Mouse (Mus musculus): ENCODE results near the gene Coq10b. TPM values are rescaled to one million over a fixed set of nuclear protein-coding genes. Genes with fewer than 3 reads are reported as not detected.
"Not testable (repeated sequence)": the region's sequence is repeated elsewhere in the genome, so short reads cannot be mapped to it uniquely, and the experiment has no call there.

The Coq10b gene
- polyA plus RNA-seq, 1 experiment: 6.6 TPM

DNA sequence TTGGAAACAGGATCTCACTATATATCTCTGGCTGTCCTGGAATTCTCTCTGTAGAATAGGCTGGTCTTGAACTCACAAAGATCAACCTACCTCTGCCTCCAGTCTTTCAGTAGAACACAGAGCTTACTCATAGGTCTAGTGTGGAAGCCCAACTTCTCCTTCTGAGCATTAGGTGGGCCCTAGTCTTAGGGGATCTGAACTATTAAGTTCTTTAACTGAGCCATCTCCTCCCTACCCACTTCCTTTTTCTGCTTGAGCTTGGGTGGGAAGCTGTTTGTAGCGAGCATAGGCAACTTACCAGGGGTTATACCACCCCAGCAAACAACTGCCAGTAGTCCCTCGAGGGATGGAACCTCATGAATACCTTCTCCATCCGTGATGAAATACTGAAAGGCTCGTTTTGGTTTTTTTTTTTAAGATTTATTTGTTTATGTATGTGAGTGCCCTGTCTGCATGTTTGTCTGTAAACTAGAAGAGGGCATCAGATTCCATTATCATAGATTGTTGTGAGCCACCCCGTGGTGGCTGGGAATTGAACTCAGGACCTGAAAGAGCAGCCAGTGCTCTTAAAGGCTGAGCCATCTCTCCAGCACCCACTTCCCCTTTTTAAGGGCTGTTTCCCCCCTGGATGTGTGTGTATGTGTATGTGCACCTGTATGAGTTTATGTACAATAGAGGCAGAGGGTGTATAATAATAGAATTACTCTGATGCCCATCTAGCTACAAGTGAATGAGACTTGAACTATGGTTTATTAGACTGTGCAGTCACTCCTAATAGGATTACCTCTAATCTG is 2.9 kb downstream of the Coq10b start:
- Histone ChIP-seq H3K4me3 (ENCODE audit: low read depth, low read length) (no peak overlapping the region), H3K36me3 (ENCODE audit: control insufficient read depth, insufficient read depth, low read length) (peaks cover 6% of the 10 kb centered on the region), H3K4me1 (ENCODE audit: control insufficient read depth, insufficient read depth, insufficient read length, low read length) (peaks cover 5% of the 10 kb centered on the region; the same call in 1 of the 2 replicates), H3K27ac (ENCODE audit: insufficient read depth, low read depth, low read length) (no peak overlapping the region), H3K27me3 (ENCODE audit: control insufficient read depth, insufficient read depth, low read length) (no peaks in the 10 kb centered on the region)
- TF ChIP-seq POLR2A (IDR thresholded peaks at IDR 0.05; ENCODE audit: low read depth, low read length): no peak
- TF ChIP-seq CTCF (IDR thresholded peaks at IDR 0.05; ENCODE audit: extremely low read depth, insufficient read length, insufficient replicate concordance, low read depth, low read length): no peak
- WGBS: 77% methylated on average over 5 of the region's 5 CpGs

DNA sequence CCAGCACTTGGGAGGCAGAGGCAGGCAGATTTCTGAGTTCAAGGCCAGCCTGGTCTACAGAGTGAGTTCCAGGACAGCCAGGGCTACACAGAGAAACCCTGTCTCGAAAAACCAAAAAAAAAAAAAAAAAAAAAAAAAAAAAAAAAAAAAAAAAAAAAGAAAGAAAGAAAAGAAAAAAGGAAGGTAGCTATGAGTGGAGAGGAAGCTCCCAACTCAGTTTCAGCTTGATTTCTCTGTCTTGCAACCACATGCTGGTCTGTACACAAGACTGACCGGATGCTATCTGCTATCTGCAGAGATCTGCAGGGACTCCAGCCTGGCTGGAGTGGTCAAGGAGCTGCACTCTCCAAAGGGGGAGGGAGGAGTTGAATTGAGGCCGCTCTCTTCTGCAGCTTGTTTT is 5.8 kb downstream of the Coq10b start:
- not testable (repeated sequence) for H3K4me1 ChIP-seq (ENCODE audit: control insufficient read depth, insufficient read depth, insufficient read length, low read length); H3K27ac ChIP-seq (ENCODE audit: insufficient read depth, low read depth, low read length); H3K4me3 ChIP-seq (ENCODE audit: low read depth, low read length); H3K27me3 ChIP-seq (ENCODE audit: control insufficient read depth, insufficient read depth, low read length)
- H3K36me3 ChIP-seq (ENCODE audit: control insufficient read depth, insufficient read depth, low read length): peaks cover 17% of the 10 kb centered on the region
- WGBS: 74% methylated on average over 3 of the region's 3 CpGs

DNA sequence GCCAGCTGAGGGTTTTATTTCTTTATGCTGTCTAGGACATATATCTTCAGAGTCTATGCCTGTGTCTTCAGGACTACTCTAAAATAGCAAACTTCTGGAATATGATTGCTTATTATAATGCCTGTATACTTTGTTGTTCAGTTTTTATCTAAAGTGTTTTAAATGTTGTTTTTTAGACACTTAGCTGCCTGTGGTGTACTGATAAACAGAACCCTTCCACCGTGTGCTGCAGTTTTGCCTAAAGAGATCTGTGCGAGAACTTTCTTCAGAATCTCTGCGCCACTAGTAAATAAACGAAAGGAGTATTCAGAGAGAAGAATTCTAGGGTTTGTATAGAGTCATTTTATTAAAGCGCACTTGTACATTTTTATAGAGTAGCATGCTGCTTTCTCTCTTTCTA is 8.5 kb downstream of the Coq10b start:
- no peak for TF ChIP-seq POLR2A (IDR thresholded peaks at IDR 0.05; ENCODE audit: low read depth, low read length)
- TF ChIP-seq CTCF (IDR thresholded peaks at IDR 0.05; ENCODE audit: extremely low read depth, insufficient read length, insufficient replicate concordance, low read depth, low read length): no peak
- Histone ChIP-seq H3K4me3 (ENCODE audit: low read depth, low read length) (no peak overlapping the region), H3K27me3 (ENCODE audit: control insufficient read depth, insufficient read depth, low read length) (no peaks in the 10 kb centered on the region), H3K4me1 (ENCODE audit: control insufficient read depth, insufficient read depth, insufficient read length, low read length) (no peaks in the 10 kb centered on the region; the same call in 1 of the 2 replicates), H3K27ac (ENCODE audit: insufficient read depth, low read depth, low read length) (no peak overlapping the region), H3K36me3 (ENCODE audit: control insufficient read depth, insufficient read depth, low read length) (peaks cover 33% of the 10 kb centered on the region)
- WGBS: 89% methylated on average over 5 of the region's 5 CpGs

DNA sequence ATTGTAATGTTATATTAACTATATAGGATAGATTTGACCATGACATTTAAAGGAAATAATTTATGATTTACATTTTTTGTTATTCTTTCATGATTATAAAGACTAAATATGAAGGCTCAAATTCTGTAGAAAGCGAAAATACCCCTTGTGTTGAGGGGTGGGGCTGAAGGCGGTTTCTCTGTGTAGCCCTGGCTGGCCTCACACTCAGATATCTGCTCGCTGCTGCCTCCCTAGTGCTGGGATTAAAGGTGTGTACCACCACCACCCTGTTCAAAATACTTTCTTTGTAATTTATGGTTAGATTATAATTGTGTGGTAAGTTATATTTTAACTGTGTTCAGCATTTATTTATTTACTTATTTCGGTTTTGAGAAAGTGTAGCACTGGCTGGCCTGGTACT is 9.2 kb downstream of the Coq10b start:
- Histone ChIP-seq H3K4me3 (ENCODE audit: low read depth, low read length) (no peak overlapping the region), H3K27ac (ENCODE audit: insufficient read depth, low read depth, low read length) (no peak overlapping the region), H3K27me3 (ENCODE audit: control insufficient read depth, insufficient read depth, low read length) (no peaks in the 10 kb centered on the region), H3K4me1 (ENCODE audit: control insufficient read depth, insufficient read depth, insufficient read length, low read length) (no peaks in the 10 kb centered on the region; the same call in 1 of the 2 replicates), H3K36me3 (ENCODE audit: control insufficient read depth, insufficient read depth, low read length) (peaks cover 38% of the 10 kb centered on the region)
- 89% methylated on average over 4 of the region's 4 CpGs for WGBS
- TF ChIP-seq CTCF (IDR thresholded peaks at IDR 0.05; ENCODE audit: extremely low read depth, insufficient read length, insufficient replicate concordance, low read depth, low read length) (no peak), POLR2A (IDR thresholded peaks at IDR 0.05; ENCODE audit: low read depth, low read length) (no peak)

DNA sequence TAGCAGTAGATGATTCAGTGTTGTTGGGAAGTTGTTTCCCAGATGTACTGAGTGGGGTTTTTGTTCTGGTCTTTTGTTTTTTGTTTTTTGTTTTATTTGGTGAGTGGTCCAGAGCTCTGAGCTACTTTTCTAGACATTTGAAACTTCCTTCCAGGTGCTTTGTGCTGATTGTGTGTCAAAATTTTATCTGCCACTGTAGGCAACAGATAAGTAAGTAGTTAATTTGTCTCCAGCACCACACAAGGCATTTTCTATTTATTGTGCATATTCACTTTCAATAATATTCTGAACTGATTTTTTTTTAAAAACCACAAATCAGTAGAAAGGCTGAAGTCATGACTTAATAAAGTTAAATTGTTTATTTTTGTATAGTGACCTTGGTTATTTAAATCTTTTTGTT is 19.8 kb downstream of the Coq10b start:
- not testable (repeated sequence) for H3K27ac ChIP-seq (ENCODE audit: insufficient read depth, low read depth, low read length); H3K4me3 ChIP-seq (ENCODE audit: low read depth, low read length); H3K4me1 ChIP-seq (ENCODE audit: control insufficient read depth, insufficient read depth, insufficient read length, low read length); H3K27me3 ChIP-seq (ENCODE audit: control insufficient read depth, insufficient read depth, low read length)
- peaks cover 43% of the 10 kb centered on the region for H3K36me3 ChIP-seq (ENCODE audit: control insufficient read depth, insufficient read depth, low read length)

DNA sequence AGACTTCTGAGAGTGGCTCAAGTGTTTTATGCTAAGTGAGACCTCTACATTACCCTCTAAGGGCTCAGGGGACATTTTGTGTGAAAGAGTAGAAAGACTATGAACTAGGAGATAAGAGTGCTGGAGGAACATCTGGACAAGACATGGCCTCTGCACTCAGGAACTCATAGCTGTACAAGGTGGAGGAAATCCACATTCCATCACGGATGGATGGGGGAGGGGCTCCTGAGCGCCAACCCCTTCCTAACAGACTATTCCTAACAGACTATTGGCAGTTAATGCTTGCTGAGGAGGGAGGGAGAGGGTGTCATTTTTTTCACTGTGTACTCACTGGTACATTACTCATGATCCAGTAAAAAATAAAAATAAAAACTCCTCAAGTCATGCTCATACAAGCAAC is 22.2 kb downstream of the Coq10b start:
- H3K4me3 ChIP-seq (ENCODE audit: low read depth, low read length): no peak overlapping the region
- TF ChIP-seq POLR2A (IDR thresholded peaks at IDR 0.05; ENCODE audit: low read depth, low read length): no peak
- TF ChIP-seq CTCF (IDR thresholded peaks at IDR 0.05; ENCODE audit: extremely low read depth, insufficient read length, insufficient replicate concordance, low read depth, low read length): no peak
- peaks cover 39% of the 10 kb centered on the region for H3K36me3 ChIP-seq (ENCODE audit: control insufficient read depth, insufficient read depth, low read length)
- WGBS: 47% methylated on average over 2 of the region's 2 CpGs
- no peaks in the 10 kb centered on the region for H3K27me3 ChIP-seq (ENCODE audit: control insufficient read depth, insufficient read depth, low read length)
- H3K27ac ChIP-seq (ENCODE audit: insufficient read depth, low read depth, low read length): no peak overlapping the region
- H3K4me1 ChIP-seq (ENCODE audit: control insufficient read depth, insufficient read depth, insufficient read length, low read length): no peaks in the 10 kb centered on the region

DNA sequence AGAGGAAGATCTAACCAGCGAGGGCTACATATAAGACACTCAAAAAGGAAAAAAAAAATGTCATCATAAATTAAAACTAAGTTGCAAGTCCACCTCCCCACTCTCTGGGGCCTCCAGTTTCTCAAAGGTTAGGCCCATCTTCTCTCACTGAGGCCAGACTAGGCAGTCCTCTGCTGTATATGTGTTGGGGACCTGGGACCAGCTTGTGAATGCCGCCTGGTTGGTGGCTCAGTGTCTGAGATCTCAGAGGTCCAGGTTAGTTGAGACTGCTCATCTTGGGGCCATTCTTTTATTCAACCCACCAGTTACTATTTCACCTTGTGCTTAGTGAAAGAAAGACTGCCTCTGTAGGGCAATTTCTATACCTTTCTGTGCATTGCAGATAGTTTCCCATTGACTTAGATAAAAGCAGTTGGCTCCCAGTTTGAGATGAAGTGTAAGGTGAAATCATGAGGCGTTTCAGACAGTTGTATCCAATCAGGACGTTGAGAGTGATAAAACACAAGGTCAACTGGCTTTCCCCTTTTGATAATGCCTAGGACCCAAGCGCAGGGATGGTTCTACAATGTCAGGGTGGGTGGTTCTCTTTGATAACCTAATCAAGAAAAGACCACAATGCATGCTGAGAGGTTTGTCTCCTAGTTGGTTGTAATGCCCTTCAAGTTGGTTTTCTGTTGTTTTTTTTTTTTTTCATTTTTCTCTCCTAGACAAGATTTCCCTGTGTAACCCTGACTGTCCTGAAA is 23.3 kb downstream of the Coq10b start:
- Histone ChIP-seq H3K36me3 (ENCODE audit: control insufficient read depth, insufficient read depth, low read length) (peaks cover 36% of the 10 kb centered on the region), H3K27ac (ENCODE audit: insufficient read depth, low read depth, low read length) (no peak overlapping the region), H3K4me3 (ENCODE audit: low read depth, low read length) (no peak overlapping the region), H3K27me3 (ENCODE audit: control insufficient read depth, insufficient read depth, low read length) (no peaks in the 10 kb centered on the region), H3K4me1 (ENCODE audit: control insufficient read depth, insufficient read depth, insufficient read length, low read length) (no peaks in the 10 kb centered on the region)
- 56% methylated on average over 5 of the region's 5 CpGs for WGBS
- TF ChIP-seq POLR2A (IDR thresholded peaks at IDR 0.05; ENCODE audit: low read depth, low read length) (no peak), CTCF (IDR thresholded peaks at IDR 0.05; ENCODE audit: extremely low read depth, insufficient read length, insufficient replicate concordance, low read depth, low read length) (no peak)
